Mouse (Mus musculus): ENCODE measurements at regions not wholly inside any gene's neighbourhood (a gene's known extent, or its start where the extent isn't known, plus 50 kb on each side); places are given as distances from the start of the nearest gene placed in this dataset.
A peak's percentile ranks its signal among the peaks of the same experiment; 100 is the strongest.

DNA sequence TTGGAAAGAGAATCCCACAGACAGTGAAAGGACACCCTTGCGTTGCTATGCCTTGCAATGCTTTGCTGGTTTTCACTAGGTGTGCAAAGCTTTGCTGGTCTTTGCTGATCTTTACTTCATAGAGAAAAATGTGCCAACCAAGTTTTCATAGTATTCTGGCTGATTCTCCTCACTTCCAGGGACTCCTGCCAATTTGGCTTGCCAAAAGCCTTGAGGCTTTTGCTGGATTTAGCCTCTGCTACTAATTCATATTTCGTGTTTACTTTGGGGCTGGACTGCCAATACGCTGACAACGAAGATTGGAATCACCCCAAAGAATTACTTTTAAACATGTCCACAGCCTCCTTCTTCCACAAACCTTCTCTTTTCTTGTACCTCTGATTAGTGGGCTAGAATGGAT is 162.2 kb upstream of the Ednrb start:
- DNase-seq, result no peak

DNA sequence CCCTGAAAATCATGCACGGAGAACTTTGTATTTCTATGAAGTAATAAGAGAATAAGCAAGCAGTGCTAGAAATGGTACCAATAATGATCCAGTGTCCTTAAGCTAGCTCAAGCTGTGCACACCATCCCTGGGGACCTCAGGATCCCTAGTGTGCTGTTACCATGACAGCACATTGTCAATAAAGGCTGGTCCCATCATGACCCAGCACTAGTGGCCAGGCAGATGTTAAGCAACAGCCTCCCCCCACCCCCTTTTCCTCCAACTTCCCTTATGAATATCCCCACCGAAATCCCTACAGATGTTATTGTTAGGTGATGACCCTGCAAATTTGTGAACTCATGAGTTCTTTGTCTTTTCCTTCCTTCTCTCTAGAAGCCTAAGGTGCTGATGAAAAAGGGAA is 160.9 kb upstream of the Ednrb start:
- no peak for DNase-seq

DNA sequence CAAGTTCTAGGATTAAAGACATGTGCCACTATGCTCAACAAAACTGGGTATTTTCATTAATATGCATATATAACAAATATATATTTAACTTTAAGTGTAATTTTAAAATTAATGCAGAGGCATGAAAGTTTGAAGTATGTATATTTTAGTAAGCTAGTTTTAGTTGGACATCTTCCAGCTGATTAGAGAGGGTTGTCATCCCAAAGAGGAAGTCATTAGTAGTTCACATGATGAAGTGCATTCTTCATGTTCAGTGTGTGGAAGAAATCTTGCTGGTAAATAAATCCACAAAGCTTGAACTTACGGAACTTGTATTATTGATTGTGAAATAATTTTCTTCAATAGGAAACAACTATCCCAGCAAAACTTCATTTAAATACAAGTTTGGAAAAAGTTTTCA is 158.2 kb upstream of the Ednrb start:
- peak; percentile 65 for DNase-seq

DNA sequence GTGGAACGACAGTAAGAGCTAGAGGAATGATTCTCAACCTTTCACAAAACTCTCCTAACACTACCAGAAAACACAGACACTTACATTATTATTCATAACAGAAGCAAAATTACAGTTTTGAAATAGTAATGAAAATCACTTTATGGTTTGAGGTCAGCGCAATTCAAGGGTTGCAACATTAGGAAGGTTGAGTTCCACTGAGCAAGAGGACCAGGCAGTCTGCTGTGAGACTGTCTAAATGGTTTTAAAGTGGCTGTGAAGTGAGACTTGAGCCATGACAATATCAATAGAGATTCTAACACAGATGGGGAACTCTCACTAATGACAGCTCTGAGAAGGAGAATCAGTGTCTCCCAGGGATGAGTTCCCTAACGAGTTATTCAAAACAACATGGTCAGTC is 146.2 kb upstream of the Ednrb start:
- DNase-seq, result no peak

DNA sequence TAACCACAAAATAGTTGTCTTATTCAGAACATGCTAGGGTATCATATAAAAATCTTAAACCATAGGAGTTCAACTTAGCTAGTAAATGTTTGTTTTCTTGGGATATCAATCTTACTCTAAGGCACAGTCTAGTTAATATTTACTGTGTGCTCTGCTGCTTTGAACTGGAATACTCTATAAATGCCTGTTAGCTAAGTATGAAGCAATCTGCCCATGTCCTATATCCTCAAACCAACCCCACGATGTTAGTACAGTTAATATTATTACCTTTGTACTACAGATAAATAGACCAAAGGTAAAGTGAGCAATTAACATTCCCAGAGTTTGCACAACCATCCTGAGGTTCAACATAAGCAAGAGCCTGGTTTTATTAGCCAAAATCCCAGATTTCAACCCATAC is 145.7 kb upstream of the Ednrb start:
- no peak for DNase-seq

DNA sequence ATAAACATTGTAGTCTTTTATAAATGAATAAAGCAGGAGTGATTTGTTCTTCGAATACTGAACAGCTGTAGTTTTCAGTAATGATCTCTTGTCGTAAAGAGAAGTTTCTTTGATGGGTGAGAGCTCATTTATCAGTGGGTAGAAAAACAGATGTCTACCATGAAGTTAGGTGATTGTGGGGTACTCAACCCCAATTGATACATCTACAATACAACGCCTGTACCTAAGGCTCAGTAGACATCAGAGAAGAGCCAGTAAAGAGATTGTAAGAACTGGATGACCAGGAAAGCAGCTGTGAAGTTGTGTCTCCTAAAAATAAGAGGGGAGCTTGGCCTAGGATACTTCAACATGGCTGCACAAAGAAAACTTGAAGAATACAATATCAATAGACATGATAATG is 143.1 kb upstream of the Ednrb start:
- DNase-seq, result no peak

DNA sequence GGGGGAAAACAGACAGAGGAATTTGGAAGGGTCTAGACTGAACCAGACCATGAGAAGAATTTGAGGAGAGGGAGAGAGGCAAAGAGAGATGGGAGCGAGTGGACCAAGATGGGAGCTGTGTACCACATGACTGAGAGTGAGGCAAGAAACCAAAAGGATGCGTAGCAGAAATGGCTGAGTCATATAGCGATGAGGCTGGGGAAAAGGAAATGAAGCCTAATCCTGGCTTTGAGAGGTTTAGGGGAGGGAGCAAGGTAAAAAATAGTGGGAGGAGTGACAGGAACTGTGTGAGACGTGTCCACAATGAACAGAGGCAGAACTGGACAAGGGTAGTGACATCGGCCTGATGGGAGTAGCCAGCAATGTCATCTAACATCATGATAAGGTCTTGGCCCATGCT is 140.1 kb upstream of the Ednrb start:
- no peak for DNase-seq

DNA sequence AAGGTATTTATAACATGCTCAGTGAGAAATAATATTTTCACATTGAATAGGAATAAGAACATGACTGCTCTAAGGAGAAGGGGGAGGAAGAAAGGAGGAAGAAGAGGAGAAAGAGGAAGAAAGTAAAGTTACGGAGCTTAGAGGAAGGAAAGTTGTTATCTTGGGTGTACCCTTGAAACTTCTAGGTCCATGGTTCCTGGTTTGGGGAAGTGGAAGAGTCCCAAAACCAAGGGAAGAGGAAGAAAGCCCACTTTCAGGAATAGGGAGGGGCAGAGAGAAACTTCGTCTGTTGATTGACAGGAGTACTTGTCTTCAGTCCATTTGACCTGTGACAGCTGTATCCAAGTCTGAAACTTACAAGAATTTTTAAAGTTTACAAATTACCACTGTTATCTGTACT is 134.6 kb upstream of the Ednrb start:
- no peak for DNase-seq

DNA sequence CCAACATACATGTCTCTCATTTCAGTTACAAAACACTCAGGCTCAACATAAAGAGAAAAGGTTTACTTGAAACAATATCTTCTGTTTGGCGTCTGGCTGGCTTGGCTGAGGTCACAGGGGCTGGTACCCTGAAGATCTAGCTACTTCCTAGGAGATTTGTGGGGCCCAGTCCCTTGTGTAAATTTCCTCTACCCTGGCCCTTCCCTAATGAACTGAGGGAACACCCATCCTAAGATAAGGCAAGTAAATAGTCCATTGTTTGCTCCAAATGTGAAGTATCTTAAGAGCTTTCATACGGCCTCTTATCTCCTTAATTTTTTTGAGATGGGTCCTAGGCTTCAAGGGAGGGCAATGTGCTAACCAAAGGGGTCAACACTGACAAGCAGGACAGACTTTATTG is 133.6 kb upstream of the Ednrb start:
- DNase-seq, result no peak

DNA sequence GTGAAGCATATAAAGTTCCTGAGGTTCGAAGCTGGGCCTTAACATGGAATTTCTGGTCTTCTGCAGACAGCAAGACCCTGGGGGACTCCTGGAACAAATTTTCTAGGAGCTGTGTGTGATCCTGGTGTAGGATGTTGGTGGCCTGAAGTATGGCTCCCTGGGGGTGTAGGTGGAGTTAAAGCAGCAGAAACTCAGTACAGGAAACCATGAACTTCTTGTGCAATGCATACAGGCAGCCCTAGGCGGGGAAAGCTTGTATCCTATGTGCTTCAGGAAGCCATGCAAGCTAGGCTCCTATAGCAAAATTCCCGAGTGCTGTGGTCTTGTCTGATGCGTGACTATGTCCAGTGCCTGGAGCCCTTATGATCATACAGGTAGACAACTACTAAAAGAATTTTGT is 129.8 kb upstream of the Ednrb start:
- DNase-seq, result no peak

DNA sequence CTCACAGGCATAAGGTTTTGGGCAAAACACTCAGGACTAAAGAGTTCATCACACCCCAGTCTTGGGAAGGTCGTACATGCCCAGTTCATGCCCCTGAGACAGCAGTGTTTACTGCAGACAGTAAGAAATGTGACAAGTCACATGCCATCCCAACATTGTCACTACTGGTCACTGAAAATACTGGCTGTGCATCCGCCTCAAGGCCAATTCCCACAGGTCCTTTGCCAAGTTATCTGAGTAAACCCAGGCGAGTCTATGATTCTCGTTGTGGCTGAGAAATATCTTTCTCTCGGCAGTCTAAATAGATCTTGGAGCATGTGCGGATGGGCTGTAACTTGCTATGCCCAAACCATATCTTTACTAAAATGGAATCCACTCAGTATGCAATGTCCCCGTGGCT is 128.9 kb upstream of the Ednrb start:
- no peak for DNase-seq

DNA sequence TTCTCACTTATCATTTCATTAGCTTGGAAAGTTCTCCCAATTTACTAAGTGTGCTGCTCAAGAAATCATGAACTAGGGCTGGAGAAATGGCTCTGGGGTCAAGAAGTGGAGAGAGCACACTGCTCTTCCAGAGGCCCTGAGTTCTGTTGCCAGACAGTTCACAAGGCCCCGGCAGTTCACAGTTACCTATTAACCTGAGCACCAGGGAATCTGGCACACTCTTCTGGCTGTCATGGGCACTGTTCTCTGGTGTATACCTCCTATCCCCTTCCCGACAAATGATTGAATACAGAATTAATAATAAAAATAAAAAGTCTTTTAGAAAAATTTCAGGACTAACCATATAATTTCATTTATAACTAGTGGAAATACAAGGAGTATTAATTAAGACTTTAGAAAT is 125.1 kb upstream of the Ednrb start:
- no peak for DNase-seq

DNA sequence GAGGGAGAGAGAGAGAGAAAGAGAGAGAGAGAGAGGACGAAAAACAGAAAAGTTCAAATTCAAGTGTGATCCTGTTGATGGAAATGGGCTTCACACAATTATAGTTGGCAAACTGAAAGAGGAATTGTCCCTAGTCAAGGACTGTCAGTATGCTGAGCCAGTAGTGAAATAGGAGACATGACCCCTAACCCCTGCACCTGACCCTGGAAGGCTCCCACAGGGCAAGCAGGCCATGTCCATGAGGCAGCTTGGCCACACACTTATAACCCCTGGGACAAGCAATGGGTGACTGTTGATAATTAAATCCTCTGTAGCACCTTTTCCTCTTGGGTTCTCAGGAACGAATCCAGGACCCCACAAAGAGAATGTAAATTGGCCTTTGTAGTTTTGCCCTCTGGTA is 122.1 kb upstream of the Ednrb start:
- no peak for DNase-seq

DNA sequence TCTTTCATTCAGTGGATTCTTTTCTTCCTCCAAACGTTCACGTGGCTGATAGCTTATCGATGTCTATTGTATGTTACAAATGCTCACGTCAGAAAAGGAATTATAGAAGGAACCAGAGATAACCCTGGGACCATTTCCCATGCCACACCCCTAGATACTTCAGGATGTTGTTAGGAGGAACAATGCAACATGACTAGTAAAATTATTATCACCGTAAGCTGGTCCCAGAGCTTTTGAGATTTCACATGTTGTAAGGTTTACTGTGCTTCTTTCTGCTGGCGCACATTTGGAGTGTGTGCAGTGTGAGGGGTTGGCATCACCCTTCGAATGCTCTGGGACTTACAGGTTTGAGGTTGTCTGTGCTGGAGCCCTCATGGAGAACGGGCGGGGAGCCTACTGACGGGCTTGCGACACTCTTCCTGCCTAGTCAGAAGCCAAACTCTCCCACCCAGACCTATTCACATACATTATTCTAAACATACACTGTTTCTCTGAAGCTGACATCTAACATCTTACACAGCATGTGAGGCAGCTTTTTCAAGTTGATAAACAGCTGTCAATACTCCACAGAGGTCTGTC is 118.2 kb upstream of the Ednrb start:
- no peak for DNase-seq

DNA sequence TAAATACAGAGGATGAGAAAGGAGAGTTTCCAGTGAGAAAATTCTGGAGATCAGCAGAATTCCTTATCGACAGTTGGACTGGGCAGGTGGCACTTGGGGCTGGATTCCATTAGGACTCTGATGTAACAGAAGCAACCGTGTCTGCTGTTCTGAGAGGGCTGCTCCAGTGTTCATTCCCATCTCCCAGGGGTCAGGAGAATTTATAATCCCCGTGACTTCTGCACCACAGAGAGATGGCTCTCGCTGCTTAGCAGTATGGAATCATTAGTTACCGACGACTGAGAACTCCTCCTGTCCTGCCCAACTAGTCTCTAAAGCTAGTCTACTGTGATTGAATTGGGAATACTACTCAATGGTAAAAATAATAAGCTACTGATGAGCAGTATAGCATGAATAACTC is 107.7 kb upstream of the Ednrb start:
- no peak for DNase-seq

DNA sequence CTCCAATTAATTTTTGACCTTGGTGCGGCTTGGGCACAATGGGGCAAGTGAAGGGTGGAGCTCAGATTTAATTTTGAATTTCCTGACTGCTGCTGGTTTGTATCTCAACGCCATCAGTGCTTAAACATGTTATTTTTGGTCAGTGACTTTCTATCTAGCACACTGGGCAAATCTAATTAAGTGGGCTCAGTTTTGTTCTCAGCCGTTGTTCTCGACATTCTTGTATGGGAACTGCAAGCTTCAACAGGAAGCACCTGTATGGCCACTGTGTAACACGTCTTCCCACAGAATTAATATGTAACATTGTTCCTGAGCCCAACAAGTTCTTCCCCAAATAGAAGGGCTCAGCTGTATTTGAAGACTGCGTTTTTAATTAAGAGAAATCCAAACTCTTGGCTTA is 105.7 kb upstream of the Ednrb start:
- DNase-seq, result peak; percentile 35

DNA sequence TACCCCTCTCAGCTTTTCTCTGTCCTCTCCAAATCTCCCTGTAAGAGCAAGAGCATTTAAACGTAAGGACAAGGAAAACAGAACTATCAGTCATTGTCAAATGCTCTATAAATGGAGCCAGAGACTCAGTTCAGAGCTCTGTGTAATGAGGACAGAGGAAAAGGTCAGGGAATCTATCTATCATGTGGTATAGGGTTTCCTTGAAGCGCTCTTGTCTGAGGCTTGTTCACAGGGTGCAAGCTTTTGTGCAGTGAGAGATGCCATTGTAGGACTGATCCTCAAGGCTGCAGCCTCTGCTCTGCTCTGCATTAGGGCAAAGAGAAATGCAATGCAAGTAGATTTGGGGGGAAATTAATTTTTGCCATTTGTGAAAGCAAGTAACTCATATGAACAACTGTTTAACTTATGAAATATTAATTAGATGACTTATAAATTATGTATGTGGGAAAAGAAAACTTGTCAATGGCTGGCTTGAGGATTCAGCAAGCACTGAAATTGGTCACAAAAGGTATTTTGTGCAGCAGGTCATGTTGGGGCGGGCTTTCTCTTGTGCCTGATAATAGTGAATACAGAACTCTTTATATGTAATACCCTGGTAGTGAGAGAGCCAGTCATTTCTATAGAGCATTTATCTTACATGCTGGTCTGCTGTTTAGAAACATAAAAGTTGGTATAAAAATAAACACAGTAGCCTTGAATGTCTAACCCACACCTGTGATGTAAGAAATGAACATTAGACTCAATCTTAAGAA is 104.0 kb upstream of the Ednrb start:
- DNase-seq, result no peak

DNA sequence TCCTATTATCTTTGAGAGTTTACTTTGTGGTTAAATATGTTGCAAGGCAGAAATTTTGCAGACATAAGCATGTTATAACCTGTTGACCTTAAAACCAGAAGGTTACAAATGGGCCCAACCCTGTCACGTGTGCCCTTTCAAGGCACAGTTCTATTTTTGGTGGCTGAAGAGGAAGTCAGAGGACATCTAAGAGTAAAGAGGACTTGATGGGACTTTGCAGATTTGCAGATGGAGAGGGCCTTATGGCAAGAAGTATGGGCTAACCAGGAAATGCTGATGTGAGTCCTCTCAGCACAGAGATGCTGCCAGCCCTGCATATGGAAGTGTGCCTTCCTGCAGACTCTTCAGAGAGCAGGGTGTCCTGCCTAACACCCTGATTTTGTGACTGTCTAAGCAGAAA is 101.6 kb upstream of the Ednrb start:
- no peak for DNase-seq

DNA sequence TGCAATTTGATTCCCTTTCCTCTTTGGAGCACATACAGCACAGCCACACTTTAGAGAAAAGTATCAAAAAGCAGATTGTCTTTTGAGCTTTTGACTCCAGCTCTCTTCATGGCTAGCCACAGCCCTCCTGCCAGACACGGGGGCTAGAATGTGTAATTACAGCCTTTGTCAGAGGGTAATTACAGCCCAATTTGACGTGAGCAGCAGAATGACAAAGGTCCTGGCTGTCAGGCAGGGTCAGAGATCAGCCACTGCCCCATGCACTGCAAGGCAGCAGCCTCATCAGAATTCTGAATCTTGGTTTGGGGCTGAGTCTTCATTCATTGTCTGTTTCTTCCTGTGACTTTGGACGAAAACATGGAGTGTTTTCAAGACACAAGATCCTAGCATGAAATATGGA is 95.7 kb upstream of the Ednrb start:
- DNase-seq, result no peak

DNA sequence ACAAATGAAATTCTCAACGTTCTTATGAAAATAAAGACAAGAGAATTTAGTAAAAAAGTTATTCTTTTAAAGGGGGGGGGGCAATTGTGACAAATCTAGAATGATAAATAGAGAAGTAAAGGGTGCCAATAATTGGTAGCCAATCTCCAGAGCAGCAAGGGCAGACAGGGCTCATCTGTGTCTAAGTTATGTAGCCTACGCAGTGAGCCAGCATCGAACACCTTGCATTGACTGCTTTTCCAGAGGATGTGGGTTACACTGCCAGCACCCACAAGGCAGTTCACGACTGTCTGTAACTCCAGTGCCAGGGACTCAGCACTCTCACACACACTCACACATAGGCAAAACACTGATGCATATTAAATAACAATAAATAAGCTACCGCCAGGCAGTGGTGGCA is 94.7 kb upstream of the Ednrb start:
- no peak for DNase-seq

DNA sequence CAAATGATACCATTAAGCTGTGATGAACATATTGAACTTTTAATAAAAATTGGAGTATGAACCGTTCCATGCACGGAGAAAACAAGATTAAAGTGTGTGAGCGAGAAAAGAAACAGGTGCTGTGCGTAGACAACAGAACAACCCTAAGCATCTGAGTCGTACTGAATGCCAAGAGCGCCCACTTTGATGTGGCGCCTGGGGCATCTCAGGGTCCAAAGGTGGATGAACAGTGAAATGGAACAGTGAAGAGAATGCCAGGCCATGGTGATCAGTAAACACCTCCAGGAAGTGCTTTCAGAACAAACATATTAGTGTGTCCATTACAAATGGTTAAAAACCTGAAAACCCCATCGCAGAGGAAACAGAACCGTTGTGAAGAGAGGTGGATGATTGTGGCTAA is 94.0 kb upstream of the Ednrb start:
- no peak for DNase-seq

DNA sequence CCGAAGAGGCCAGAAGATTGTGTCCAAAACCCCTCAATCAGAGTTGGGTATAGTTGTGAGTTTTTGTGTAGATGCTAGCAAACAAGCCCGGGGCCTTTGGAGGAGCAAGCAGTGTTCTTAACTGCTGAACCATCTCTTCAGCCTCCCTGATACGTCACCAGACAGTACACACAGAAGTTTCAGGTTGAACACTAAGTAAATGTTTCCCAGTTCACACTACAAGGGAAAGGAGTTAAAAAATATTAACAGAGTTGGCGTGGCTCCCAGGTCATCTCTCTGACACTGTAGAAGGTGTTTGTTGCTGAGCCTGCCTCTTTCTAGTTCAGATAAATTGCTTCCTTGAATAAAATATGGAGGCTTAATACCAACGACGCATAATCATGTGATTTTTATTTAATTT is 93.5 kb upstream of the Ednrb start:
- DNase-seq, result no peak

DNA sequence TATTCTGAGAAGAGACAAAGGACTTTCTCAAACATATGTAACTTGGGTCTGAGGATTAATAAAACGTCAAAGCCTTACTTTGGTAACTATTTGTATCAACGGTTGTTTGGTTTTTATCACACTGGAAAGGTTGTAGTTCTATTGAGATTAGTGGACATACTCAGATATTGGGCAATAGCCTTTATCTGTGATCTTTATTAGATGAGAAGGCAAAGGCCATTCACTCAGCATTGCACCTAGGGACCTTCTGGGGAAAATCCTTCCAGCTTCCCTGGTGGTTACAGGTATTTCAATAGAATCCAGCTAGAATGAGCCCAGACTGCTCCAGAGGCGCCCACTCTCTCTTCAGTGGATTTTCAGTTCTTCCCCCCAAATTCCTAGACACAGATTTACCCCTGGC is 89.6 kb upstream of the Ednrb start:
- DNase-seq, result no peak

DNA sequence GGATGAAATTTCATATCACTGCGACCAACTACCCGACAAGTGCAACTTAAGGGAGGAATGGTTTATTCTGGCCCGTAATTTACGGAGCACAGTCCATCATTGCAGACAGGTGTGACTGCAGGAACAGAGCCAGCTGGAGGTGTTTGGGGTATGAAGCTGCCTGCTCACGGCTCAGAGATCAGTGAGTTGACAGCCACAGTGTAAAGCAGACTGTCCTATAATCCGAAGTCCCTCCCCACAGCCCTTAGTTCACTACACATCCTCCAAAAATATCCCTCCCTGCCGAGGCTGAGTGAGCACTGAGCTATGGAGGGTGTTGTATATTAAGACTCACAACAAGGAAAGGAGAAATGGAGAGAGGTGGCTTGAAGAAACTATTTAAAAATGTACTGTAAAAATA is 88.0 kb upstream of the Ednrb start:
- DNase-seq, result no peak

DNA sequence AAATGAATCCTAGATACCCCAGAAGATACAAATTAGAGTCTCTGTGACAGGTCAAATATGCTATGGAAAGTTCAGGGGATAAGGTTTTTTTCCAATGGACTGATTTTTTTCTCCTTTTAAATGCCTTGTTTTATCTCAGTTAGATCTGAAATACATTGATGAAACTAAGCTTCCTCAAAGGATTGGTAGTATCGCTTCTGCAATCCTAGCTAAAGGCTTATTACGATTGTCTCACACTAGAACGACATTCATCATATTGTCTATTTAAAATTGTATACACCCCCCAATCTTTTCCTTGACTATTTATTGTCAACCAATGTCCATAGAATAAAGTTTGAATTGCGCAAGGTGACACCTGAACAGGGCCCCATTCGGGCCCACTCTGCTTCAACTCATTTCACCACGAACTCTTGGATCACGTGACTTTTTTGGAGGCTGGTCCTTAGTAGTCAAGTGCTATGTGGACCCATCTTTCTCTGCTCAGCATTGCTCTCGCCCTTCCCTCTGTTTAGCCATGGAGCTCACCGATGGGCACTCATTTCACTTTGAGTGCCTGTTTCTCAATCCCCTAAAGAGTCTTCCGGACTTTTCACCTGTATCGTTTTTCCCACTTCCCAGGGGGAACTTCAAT is 85.6 kb upstream of the Ednrb start:
- no peak for DNase-seq
